In the genomic region with DNA sequence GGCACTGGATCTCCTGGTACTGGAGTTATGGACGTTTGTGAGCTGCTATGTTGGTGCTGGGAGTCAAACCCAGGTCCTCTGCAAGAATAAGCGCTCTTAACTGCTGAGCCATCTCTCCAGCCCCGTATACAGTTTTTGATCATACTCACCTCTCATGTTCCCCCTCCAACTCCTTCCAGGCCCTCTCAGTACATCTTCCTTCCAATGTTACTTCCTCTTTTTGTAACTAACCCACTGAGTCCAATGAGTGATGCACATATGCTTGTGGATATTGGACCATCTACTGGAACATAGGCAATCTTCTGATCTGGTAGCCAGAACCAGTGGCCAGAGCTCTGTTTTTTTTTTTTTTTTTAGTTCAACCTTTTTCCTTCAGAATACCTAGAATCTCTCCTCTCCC, we compare ENCODE assay signal across 28 mouse cellular contexts. TPM values are rescaled to one million over a fixed set of nuclear protein-coding genes. Genes with fewer than 3 reads are reported as not detected.
DNase-seq lines count a peak whose midpoint lies in the region; ATAC-seq and TF ChIP-seq lines count a peak whose summit lies in the region.
"Had no signal": no experiment of that assay in that cellular context is flagged by ENCODE, and none has a peak within 500 bp of the region (broad histone marks: within the 10 kb centered on the region; RNA-seq: fewer than 3 reads in every experiment).

No protein-coding gene starts in this region.

- no peak overlapping the region for H3K27ac ChIP-seq in MEL (ENCODE audit: control insufficient read depth, low read depth, low read length)
- H3K27ac ChIP-seq: embryonic facial prominence, embryonic 13.5 days; embryonic facial prominence, embryonic 15.5 days; forebrain, embryonic 10.5 days; forebrain, embryonic 12.5 days had no signal

- H3K36me3 ChIP-seq in MEL (ENCODE audit: control insufficient read depth in 1 of 2, insufficient read depth in 2 of 2, low read length in 2 of 2): peaks cover 0 to 2% of the 10 kb centered on the region in 2 experiments; a peak in 1 of 4 replicates
- H3K36me3 ChIP-seq: embryonic facial prominence, embryonic 13.5 days; forebrain, embryonic 10.5 days; forebrain, embryonic 12.5 days; G1E had no signal

- no peak for TF ChIP-seq EP300 in MEL (IDR thresholded peaks at IDR 0.05; ENCODE audit: low read depth in 1 of 2, low read length in 2 of 2)

- no peaks in the 10 kb centered on the region; a peak in 1 of 4 replicates for H3K4me1 ChIP-seq in MEL (ENCODE audit: control insufficient read depth in 1 of 2, insufficient read depth in 2 of 2, low read length in 2 of 2)
- H3K4me1 ChIP-seq: forebrain, embryonic 10.5 days; forebrain, embryonic 12.5 days had no signal

- no peak for TF ChIP-seq CTCF in MEL (IDR thresholded peaks at IDR 0.05 in 2 of 3, conservative IDR thresholded peaks at IDR 0.05 in 1 of 3; ENCODE audit: control insufficient read depth in 1 of 3, insufficient read depth in 1 of 3, low read depth in 2 of 3, low read length in 3 of 3, poor library complexity in 1 of 3, severe bottlenecking in 1 of 3)

- ATAC-seq in common myeloid progenitor, adult 5-6 weeks (replicated peaks; ENCODE audit: low read depth, poor library complexity, severe bottlenecking): peak; percentile 66
- ATAC-seq in megakaryocyte progenitor cell, adult 5-6 weeks (replicated peaks; ENCODE audit: poor library complexity): peak; percentile 57
- ATAC-seq in megakaryocyte-erythroid progenitor cell, adult 5-6 weeks (replicated peaks; ENCODE audit: low FRiP score, low TSS enrichment, poor library complexity, severe bottlenecking): no peak
- ATAC-seq: activated CD4-positive, CD25-positive, alpha-beta regulatory T cell, adult 4 months; CD4-positive, CD25-positive, alpha-beta regulatory T cell, adult 4 months; forebrain, embryonic 14.5 days; forebrain, postnatal 0 days; Patski had no signal

- TF ChIP-seq RAD21 in MEL (IDR thresholded peaks at IDR 0.05; ENCODE audit: low read depth, low read length): no peak

- H3K9ac ChIP-seq in MEL (ENCODE audit: control insufficient read depth, low read depth, low read length, poor library complexity, severe bottlenecking): no peak overlapping the region
- H3K9ac ChIP-seq: embryonic facial prominence, embryonic 13.5 days; embryonic facial prominence, embryonic 15.5 days; forebrain, embryonic 12.5 days; forebrain, postnatal 0 days had no signal

- TF ChIP-seq POLR2A in MEL (IDR thresholded peaks at IDR 0.05; ENCODE audit: control insufficient read depth in 1 of 2, insufficient read depth in 1 of 2, low read depth in 1 of 2, low read length in 2 of 2, poor library complexity in 1 of 2): no peak

- no peaks in the 10 kb centered on the region for H3K27me3 ChIP-seq in MEL (ENCODE audit: control insufficient read depth in 1 of 2, insufficient read depth in 2 of 2, low read length in 2 of 2)
- H3K27me3 ChIP-seq: CH12.LX; embryonic facial prominence, embryonic 13.5 days; embryonic facial prominence, embryonic 15.5 days; forebrain, embryonic 12.5 days; Patski had no signal

- H3K79me2 ChIP-seq in MEL (ENCODE audit: control insufficient read depth, insufficient read depth, low read length, poor library complexity): no peaks in the 10 kb centered on the region

- peak; percentile 63 for DNase-seq in MEL (ENCODE audit: low read depth, low spot score)
- DNase-seq in lung, adult 18-20 months: no peak
- DNase-seq: adrenal gland, adult 8-10 months; adrenal gland, postnatal 14 days; adrenal gland, postnatal 36 days; B cell, adult 2 months; cerebellum, adult 11-12 months; cerebellum, adult 2 months; cerebellum, adult 9-10 months; cerebellum, postnatal 10 days; cerebellum, postnatal 25 days; embryo, embryonic 11 days; forebrain, postnatal 0 days had no signal

- no peaks in the 10 kb centered on the region for H3K9me3 ChIP-seq in MEL (replicated peaks; ENCODE audit: insufficient read depth, low read length)
- H3K9me3 ChIP-seq: embryonic facial prominence, embryonic 13.5 days; embryonic facial prominence, embryonic 15.5 days; forebrain, embryonic 10.5 days; forebrain, embryonic 12.5 days had no signal

- no peak overlapping the region for H3K4me3 ChIP-seq in MEL (ENCODE audit: control insufficient read depth in 1 of 2, insufficient read depth in 1 of 2, low read depth in 2 of 2, low read length in 2 of 2)
- H3K4me3 ChIP-seq: embryonic facial prominence, embryonic 13.5 days; embryonic facial prominence, embryonic 15.5 days; erythroblast, embryonic 14.5 days; forebrain, embryonic 10.5 days; forebrain, embryonic 12.5 days had no signal

TF ChIP-seq in MEL, 35 proteins besides CTCF, POLR2A, EP300 and RAD21:
- TF ChIP-seq MYB (IDR thresholded peaks at IDR 0.05; ENCODE audit: low read depth, low read length): no peak
- no peak for TF ChIP-seq NELFE (IDR thresholded peaks at IDR 0.05; ENCODE audit: low read depth, low read length)
- TF ChIP-seq MYC (IDR thresholded peaks at IDR 0.05; ENCODE audit: low read depth, low read length): no peak
- TF ChIP-seq MEF2A (IDR thresholded peaks at IDR 0.05; ENCODE audit: extremely low read depth, insufficient replicate concordance, low read depth, low read length, poor library complexity, severe bottlenecking): no peak
- TF ChIP-seq JUND (IDR thresholded peaks at IDR 0.05; ENCODE audit: low read depth, low read length): no peak
- TF ChIP-seq USF1 (IDR thresholded peaks at IDR 0.05; ENCODE audit: low read depth, low read length): no peak
- TF ChIP-seq GABPA (IDR thresholded peaks at IDR 0.05; ENCODE audit: low read depth, low read length): no peak
- no peak for TF ChIP-seq KAT2A (conservative IDR thresholded peaks at IDR 0.05; ENCODE audit: low read depth, low read length)
- no peak for TF ChIP-seq GATA1 (IDR thresholded peaks at IDR 0.05; ENCODE audit: low read depth, low read length)
- no peak for TF ChIP-seq USF2 (IDR thresholded peaks at IDR 0.05; ENCODE audit: borderline replicate concordance in 1 of 2, insufficient read depth in 1 of 2, low read depth in 1 of 2, low read length in 2 of 2)

RNA-seq across cellular contexts. Expression of gene Capns2, which starts 14.9 kb away (rescaled TPM):
- total RNA-seq in MEL (2012; rRNA removed): 0.16 and 0.62 TPM in 2 replicates
- polyA plus RNA-seq in MEL (2012; ENCODE audit: insufficient read depth in 1 of 2, insufficient read length in 2 of 2, low read depth in 1 of 2, low replicate concordance in 2 of 2, missing spikeins in 1 of 2): under 1 TPM in 1 of 2 experiments, not detected in 1; 0.21 TPM
- total RNA-seq in common myeloid progenitor, adult 5-6 weeks (2017): 1.4 and 1.9 TPM in 2 replicates
- total RNA-seq in megakaryocyte progenitor cell, adult 5-6 weeks (2015): 0.37 and 0.85 TPM in 2 replicates
- total RNA-seq in megakaryocyte progenitor cell, adult 5-6 weeks (2017): not detected in 2 replicates
- total RNA-seq in megakaryocyte-erythroid progenitor cell, adult 5-6 weeks (2014; fragmentation: Nextera tagmentation): not detected in 2 replicates
- total RNA-seq in megakaryocyte-erythroid progenitor cell, adult 5-6 weeks (2017): not detected in 2 replicates
- total RNA-seq: adrenal gland, postnatal 14 days; CH12.LX; G1E had no signal
- polyA plus RNA-seq: activated CD4-positive, CD25-positive, alpha-beta regulatory T cell, adult 4 months; CD4-positive, CD25-positive, alpha-beta regulatory T cell, adult 4 months; embryonic facial prominence, embryonic 11.5 days; erythroblast, embryonic 14.5 days; forebrain, embryonic 14.5 days; forebrain, postnatal 0 days; G1E had no signal

RNA-seq across cellular contexts. Expression of gene Slc6a2, which starts 43.8 kb away (rescaled TPM):
- not detected in 2 replicates for total RNA-seq in MEL (2012; rRNA removed)
- polyA plus RNA-seq in MEL (2012; ENCODE audit: insufficient read depth in 1 of 2, insufficient read length in 2 of 2, low read depth in 1 of 2, low replicate concordance in 2 of 2, missing spikeins in 1 of 2): under 1 TPM in 1 of 2 experiments, not detected in 1; 0.03 TPM
- total RNA-seq in common myeloid progenitor, adult 5-6 weeks (2017): not detected in 2 replicates
- total RNA-seq in megakaryocyte progenitor cell, adult 5-6 weeks (2015): not detected in 2 replicates
- total RNA-seq in megakaryocyte progenitor cell, adult 5-6 weeks (2017): 0.04 TPM in 1 of 2 replicates, not detected in the other
- total RNA-seq in megakaryocyte-erythroid progenitor cell, adult 5-6 weeks (2014; fragmentation: Nextera tagmentation): not detected in 2 replicates
- total RNA-seq in megakaryocyte-erythroid progenitor cell, adult 5-6 weeks (2017): not detected in 2 replicates
- total RNA-seq: CH12.LX; forebrain, postnatal 0 days had no signal
- polyA plus RNA-seq: activated CD4-positive, CD25-positive, alpha-beta regulatory T cell, adult 4 months; CD4-positive, CD25-positive, alpha-beta regulatory T cell, adult 4 months; erythroblast, embryonic 14.5 days; forebrain, embryonic 10.5 days; forebrain, embryonic 12.5 days; forebrain, embryonic 14.5 days; forebrain, postnatal 0 days; G1E; Patski had no signal
